Mouse (Mus musculus): ENCODE measurements around the gene Car6.

Car6 gene

DNA sequence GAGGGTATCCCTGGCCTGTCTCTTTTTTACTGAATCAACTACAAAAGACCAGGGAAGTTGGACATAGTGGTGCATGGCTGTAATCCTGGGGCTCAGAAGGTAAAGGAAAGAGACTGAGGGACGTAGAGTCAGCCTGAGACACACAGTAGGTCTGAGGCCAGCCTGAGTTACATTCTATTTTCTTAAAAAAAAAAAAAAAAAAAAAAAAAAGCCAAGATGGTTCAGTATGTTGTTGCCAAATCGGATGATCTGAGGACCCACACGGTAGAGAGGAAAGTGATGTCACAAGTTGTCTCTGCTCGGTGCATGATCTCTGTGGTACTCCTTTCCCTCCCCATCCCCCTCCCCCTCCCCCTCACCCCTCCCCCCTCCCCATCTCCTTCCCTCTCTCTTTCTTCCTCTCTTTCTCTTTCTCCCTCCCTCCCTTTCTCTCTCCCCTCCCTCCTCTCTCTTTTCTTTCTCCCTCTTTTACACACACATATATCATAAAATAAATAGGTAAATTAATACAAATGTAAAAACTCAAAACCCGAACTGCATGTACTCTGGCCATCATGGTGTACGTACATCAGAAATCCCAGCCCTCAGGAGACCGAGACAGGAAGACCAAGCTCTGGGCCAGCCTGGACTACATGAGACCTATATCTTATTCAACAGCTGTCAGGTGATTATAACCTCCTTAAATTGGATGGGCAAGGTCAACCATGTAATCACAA, 63.6 kb downstream of the Car6 start:
- no peak for DNase-seq (ENCODE audit: low read depth, low spot score)
